Mouse (Mus musculus) frontal cortex, postnatal 10 days (tissue): Measurements from ENCODE around the gene Olfr1371.
"Not testable (repeated sequence)": the region's sequence is repeated elsewhere in the genome, so short reads cannot be mapped to it uniquely, and the experiment has no call there.

Experiments
- DNase-seq, 2 experiments: peaks; one replicate each; pipeline ENCODE4 v3.0.0; 2022; ENCODE audit warnings: low spot score in 2 of 2, mixed read lengths in 1 of 2

Gene Olfr1371

GRCm38 (mm10) chr11:52225986-52226599 is 12.3 kb upstream of the Olfr1371 start:
- no peak for DNase-seq

DNA sequence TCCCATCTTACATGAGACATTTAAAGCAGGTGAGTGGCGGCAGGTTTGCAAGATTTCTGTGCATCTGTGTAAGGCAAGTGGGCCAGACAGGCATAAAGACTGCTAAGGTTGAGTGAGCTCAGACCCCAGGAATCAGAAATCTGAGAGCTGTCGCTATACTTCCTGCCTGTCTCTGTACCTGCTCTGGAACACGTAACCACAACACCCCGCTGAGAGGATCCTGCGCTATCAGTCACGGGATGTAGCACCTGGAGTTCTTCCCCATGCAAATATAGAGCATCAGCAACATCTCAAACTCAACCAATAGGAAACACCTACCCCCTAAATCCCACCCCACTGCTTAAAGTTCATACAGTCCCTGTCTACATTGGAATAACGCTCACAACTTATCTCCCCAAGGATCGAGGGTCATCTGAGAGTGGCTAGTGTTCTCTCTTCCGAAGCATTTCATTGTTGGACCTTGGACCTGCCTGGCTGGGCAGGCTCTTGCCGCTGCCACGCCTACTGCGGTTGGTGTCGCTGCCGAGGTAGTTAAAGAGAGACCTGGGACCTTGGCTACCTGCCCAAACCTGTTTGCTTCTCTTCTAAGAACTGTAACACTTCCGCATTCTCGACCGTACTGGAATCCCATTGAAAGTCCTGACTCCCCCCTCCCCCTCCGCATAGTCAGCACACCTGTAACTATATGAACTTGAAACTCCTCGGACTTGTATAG is 10.3 kb upstream of the Olfr1371 start:
- no peak for DNase-seq

DNA sequence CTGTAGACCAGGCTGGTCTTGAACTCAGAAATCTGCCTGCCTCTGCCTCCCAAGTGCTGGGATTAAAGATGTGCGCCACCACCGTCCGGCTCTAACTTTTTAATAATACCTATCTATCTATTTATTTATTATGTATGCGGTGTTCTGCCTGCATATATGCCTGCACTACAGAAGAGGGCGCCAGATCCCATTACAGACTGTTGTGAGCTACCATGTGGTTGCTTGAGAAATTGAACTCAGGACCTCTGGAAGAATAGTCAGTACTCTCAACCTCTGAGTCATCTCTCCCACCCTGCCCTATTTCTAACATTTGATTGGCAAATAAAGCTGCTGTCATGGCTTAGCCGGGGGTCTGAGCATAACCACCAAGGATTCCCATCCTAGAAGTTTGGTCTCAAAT is 9.1 kb upstream of the Olfr1371 start:
- DNase-seq: no peak

DNA sequence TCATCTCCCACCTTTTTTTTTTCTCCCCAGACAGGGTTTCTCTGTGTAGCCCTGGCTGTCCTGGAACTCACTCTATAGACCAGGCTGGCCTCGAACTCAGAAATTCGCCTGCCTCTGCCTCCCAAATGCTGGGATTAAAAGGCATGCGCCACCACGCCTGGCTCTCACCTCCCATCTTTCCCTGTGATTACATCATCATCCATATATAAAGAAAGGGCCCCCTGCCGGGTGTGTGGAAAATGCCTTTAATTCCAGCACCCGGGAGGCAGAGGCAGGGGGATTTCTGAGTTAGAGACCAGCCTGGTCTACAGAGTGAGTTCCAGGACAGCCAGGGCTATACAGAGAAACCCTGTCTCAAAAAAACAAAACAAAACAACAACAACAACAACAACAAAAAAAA is 8.1 kb upstream of the Olfr1371 start:
- not testable (repeated sequence) for DNase-seq

GRCm38 (mm10) chr11:52220282-52220681 is 6.5 kb upstream of the Olfr1371 start:
- DNase-seq: peak; percentile 15 to 62

- not testable (repeated sequence) for DNase-seq
Observed at GRCm38 (mm10) chr11:52196496-52197023, 17.2 kb downstream of the Olfr1371 start.

DNA sequence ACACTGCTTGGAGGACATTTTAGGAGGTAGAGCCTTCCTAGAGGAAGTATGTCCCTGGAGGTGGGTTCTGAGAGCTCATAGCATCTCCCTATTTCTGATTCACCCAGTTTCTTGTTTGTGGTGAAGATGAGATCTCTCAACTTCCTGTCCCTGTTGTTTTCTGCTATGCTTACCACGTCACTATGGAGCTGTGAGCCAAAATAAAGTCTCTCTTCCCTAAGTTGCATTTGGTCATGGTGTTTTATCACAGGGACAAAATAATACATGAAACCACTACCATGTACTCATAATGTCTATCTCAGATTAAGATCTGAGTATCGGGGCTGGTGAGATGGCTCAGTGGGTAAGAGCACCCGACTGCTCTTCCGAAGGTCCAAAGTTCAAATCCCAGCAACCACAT is 33.1 kb downstream of the Olfr1371 start:
- not testable (repeated sequence) for DNase-seq

DNA sequence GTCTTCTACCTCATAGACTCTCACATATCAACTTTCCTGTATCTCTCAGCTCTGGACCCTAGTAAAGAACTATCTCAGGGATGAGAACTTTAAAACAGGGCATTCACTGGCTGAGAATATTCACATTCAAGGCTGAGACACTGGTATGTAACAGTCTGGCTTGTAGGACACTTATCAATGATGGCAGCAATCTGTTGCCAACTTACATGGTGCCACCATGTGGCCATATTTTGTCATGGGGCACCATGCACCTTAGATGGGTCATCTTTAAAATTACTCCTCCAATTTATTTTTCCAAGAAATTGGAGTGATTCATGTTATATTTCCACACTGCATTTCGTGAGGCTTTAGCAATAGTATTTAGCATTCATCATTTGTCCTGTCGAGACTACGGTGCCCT is 33.9 kb downstream of the Olfr1371 start:
- not testable (repeated sequence) for DNase-seq

DNA sequence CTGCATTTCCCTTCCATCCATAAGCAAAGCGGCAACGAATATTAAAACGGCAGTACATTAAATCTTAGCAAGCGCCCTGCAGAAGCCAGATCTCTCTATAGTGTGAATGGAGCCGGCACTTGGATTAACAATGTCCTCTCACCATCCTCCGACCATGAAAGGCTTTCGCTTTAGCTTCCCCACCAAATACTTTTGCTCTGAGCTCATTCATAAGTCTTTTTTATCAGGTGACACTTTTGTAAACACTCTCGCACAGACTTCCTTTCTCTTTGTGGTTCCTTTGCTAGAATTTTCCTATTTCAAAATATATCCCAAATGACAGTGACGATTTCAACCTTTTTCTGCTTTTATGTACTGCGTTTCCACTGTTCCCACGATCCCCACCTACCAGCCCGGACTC is 45.3 kb downstream of the Olfr1371 start:
- DNase-seq: no peak

DNA sequence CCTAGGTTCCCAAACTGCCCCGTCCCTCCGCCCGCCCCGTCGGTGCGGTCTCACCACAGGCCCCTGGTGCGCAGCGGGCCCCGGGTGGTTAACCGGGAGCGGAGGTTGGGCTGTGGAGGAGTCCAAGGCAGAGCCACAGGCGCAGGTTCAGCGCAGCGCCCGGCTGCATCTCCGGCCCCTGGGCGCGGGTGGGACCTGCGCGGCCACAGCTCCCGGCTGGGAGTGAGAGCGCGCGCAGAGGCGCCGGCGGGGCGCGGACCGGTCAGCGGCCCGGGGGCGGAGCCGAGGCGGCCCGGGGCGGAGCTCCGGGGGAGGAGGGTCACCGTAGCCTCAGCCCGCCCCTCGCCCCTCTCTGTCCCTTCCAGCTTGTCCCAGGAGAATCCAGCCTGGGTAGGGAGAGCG is 45.9 kb downstream of the Olfr1371 start:
- DNase-seq: not testable (repeated sequence)

DNA sequence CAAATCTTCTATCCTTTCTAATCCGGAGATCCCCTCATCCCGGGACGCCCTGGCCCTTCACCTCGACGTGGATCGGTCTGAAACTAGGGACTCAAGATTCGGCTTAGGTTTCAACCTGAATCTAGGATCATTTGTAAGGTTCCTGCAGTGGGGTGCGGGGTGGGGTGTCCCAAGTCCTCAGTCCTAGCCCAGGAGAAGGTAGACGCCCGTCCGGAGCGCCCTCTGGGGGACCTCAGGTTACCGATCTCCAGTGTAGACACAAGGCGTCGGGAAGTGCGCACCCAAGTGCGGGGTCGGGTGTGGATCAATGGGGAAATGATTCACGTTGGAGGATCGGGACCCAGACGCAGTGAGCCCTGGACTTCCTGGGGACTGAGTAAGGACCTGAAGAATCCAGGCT is 46.7 kb downstream of the Olfr1371 start:
- DNase-seq: no peak

GRCm38 (mm10) chr11:52163926-52164325 is 49.9 kb downstream of the Olfr1371 start:
- peak in 1 of 2 experiments; percentile 11 for DNase-seq
